26 mouse cellular contexts compared by ENCODE assay signal in the genomic region with DNA sequence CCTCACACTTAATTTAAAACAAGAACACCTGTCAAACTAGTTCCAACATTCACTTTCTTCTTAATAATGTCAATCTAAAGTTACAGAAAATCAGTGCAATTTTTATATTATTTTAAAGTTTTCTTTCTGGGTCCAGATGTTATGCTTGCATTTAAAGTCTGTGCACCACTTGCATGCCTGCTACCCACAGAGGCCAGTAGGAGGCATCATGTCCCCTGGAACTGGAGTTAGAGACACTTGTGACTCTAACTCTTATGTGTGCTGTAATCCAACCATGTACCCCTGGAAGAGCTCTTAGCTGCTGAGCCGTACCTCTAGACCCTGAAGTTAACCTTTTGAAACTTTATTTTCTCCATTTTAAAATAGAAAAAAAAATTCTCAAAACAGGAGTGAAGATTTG. TPM values are rescaled to one million over a fixed set of nuclear protein-coding genes. Genes with fewer than 3 reads are reported as not detected.
DNase-seq lines count a peak whose midpoint lies in the region; ATAC-seq and TF ChIP-seq lines count a peak whose summit lies in the region.
"Had no signal": no experiment of that assay in that cellular context is flagged by ENCODE, and none has a peak within 500 bp of the region (broad histone marks: within the 10 kb centered on the region; RNA-seq: fewer than 3 reads in every experiment).

No protein-coding gene starts in this region.

- no peaks in the 10 kb centered on the region for H3K4me1 ChIP-seq in liver, adult 2 months (ENCODE audit: control insufficient read depth, insufficient read depth, low read length)
- no peaks in the 10 kb centered on the region for H3K4me1 ChIP-seq in liver, embryonic 11.5 days (replicated peaks; ENCODE audit: control insufficient read depth, insufficient read depth, low read length)
- H3K4me1 ChIP-seq: embryonic facial prominence, embryonic 10.5 days; heart, embryonic 12.5 days; liver, embryonic 15.5 days; midbrain, embryonic 12.5 days had no signal

- TF ChIP-seq POLR2A in liver, adult 2 months (IDR thresholded peaks at IDR 0.05; ENCODE audit: extremely low read depth, insufficient read depth, low read length) = no peak

- DNase-seq in gastrocnemius, adult 2 months = no peak
- DNase-seq in gastrocnemius, postnatal 25 days = no peak
- no peak for DNase-seq in liver, adult 2 months (ENCODE audit: extremely low read depth, low read depth, low spot score)
- no peak for DNase-seq in liver, embryonic 11.5 days (ENCODE audit: low spot score)
- peak; percentile 29 for DNase-seq in 3T3-L1 (ENCODE audit: low read depth, low spot score)
- DNase-seq in NIH3T3 (ENCODE audit: low read depth) = peak; percentile 23
- no peak for DNase-seq in gastrocnemius, adult 18-20 months (ENCODE audit: low spot score)
- DNase-seq: adrenal gland, adult 2 months; B cell, adult 2 months; cerebellum, adult 11 months; cerebellum, postnatal 25 days; heart, postnatal 36 days; kidney, adult 8-10 months; kidney, postnatal 36 days; layer of hippocampus, postnatal 36 days; left cerebral cortex, postnatal 4 days; lung, postnatal 4 days; right cerebral cortex, postnatal 25 days had no signal

- no peak overlapping the region for H3K4me3 ChIP-seq in gastrocnemius, adult 2 months
- no peak overlapping the region for H3K4me3 ChIP-seq in liver, adult 2 months (ENCODE audit: insufficient read depth, low read depth, low read length)
- H3K4me3 ChIP-seq in liver, embryonic 11.5 days (ENCODE audit: low read depth, low read length) = no peak overlapping the region
- H3K4me3 ChIP-seq: embryonic facial prominence, embryonic 10.5 days; erythroblast, embryonic 14.5 days; heart, embryonic 12.5 days; liver, embryonic 15.5 days; midbrain, embryonic 12.5 days had no signal

- intact Hi-C loops in gastrocnemius, adult 2 months (cut with DNase I) = loop anchor here (5.0 kb wide), 1 partner anchor 442 kb away; no protein-coding TSS in a partner anchor

- H3K36me3 ChIP-seq in liver, adult 2 months (ENCODE audit: control insufficient read depth, insufficient read depth, low read length) = peaks cover 14% of the 10 kb centered on the region
- H3K36me3 ChIP-seq in liver, embryonic 11.5 days (ENCODE audit: control insufficient read depth, insufficient read depth, low read length) = no peaks in the 10 kb centered on the region
- H3K36me3 ChIP-seq: embryonic facial prominence, embryonic 10.5 days; midbrain, embryonic 12.5 days had no signal

- 85% methylated on average over 1 of the region's 1 CpGs for WGBS in liver, adult 2 months
- 72% methylated on average over 1 of the region's 1 CpGs for WGBS in liver, embryonic 11.5 days

- no peak overlapping the region for H3K9ac ChIP-seq in liver, adult 2 months (ENCODE audit: low read depth, low read length)
- H3K9ac ChIP-seq in liver, embryonic 11.5 days (ENCODE audit: low read depth, low read length) = no peak overlapping the region
- H3K9ac ChIP-seq: heart, embryonic 12.5 days; liver, embryonic 15.5 days; midbrain, embryonic 12.5 days had no signal

- H3K9me3 ChIP-seq in liver, embryonic 11.5 days (ENCODE audit: control insufficient read depth, low read length) = no peaks in the 10 kb centered on the region
- H3K9me3 ChIP-seq: embryonic facial prominence, embryonic 10.5 days; heart, embryonic 12.5 days; liver, embryonic 15.5 days; midbrain, embryonic 12.5 days had no signal

- peak; percentile 17; the same call in 1 of the 2 replicates for TF ChIP-seq CTCF in gastrocnemius, adult 2 months (IDR thresholded peaks at IDR 0.05)
- TF ChIP-seq CTCF in liver, adult 2 months (IDR thresholded peaks at IDR 0.05; ENCODE audit: low read depth, low read length) = peak; percentile 11; the same call in 1 of the 2 replicates

- no peak for ATAC-seq in liver, embryonic 11.5 days (replicated peaks; ENCODE audit: low FRiP score)
- no peak for ATAC-seq in cerebellum, adult (ENCODE audit: insufficient number of reproducible peaks, low FRiP score, low TSS enrichment)
- ATAC-seq: forebrain, embryonic 14.5 days; hindbrain, embryonic 16.5 days had no signal

- no peaks in the 10 kb centered on the region for H3K27me3 ChIP-seq in liver, adult 2 months (ENCODE audit: control insufficient read depth, insufficient read depth, low read length)
- H3K27me3 ChIP-seq in liver, embryonic 11.5 days (replicated peaks; ENCODE audit: control insufficient read depth, insufficient read depth, low read length) = no peaks in the 10 kb centered on the region
- H3K27me3 ChIP-seq: heart, embryonic 12.5 days; liver, embryonic 15.5 days; midbrain, embryonic 12.5 days had no signal

- H3K27ac ChIP-seq in gastrocnemius, adult 2 months = no peak overlapping the region
- no peak overlapping the region for H3K27ac ChIP-seq in liver, adult 2 months (replicated peaks; ENCODE audit: insufficient read depth, low read depth, low read length)
- no peak overlapping the region for H3K27ac ChIP-seq in liver, embryonic 11.5 days (ENCODE audit: low read depth, low read length)
- H3K27ac ChIP-seq: embryonic facial prominence, embryonic 10.5 days; liver, embryonic 15.5 days; midbrain, embryonic 12.5 days had no signal

- no peak overlapping the region for H3K4me2 ChIP-seq in liver, embryonic 11.5 days
- H3K4me2 ChIP-seq: heart, embryonic 12.5 days; liver, embryonic 15.5 days; midbrain, embryonic 12.5 days had no signal

- H3K79me2 ChIP-seq in liver, adult 2 months (ENCODE audit: control insufficient read depth, insufficient read depth, low read length) = no peaks in the 10 kb centered on the region

RNA-seq across cellular contexts. Expression of a gene that starts 19.0 kb away (rescaled TPM):
- total RNA-seq in gastrocnemius, adult 2 months (2021) = 10 to 100 TPM; 25.0 to 28.9 TPM
- total RNA-seq in gastrocnemius, postnatal 25 days (2021) = 10 to 100 TPM; 25.6 to 27.5 TPM
- total RNA-seq in liver, adult 2 months (2014; rRNA removed) = 38.1 and 52.8 TPM in 2 replicates
- polyA plus RNA-seq in liver, adult 2 months (2012; rRNA removed) = 16.4 and 21.2 TPM in 2 replicates
- polyA plus RNA-seq in liver, embryonic 11.5 days (2014; fragmentation: Nextera tagmentation; extraction: Ambion mirVana) = 29.1 and 30.3 TPM in 2 replicates
- total RNA-seq in gastrocnemius, adult 18-20 months (2021) = 10 to 100 TPM; 30.2 to 30.7 TPM

Comparison
In these comparisons a context has a peak if more than half of its experiments do, and no peak if none do; other contexts are left out.
1. DNase-seq: peak in 3T3-L1 (single experiment) and NIH3T3 (single experiment); none in gastrocnemius, adult 2 months (single experiment), gastrocnemius, postnatal 25 days (single experiment), liver, adult 2 months (single experiment), liver, embryonic 11.5 days (single experiment) and gastrocnemius, adult 18-20 months (single experiment).